Mouse (Mus musculus): ENCODE measurements around the gene Pyy.

Gene Pyy

GRCm38 (mm10) chr11:102107732-102108131 is at the start of gene Pyy:
Gene Pyy, minus strand, starts transcription at chr11:102107832.
- no peak for DNase-seq

GRCm38 (mm10) chr11:102156786-102157089 is 49.1 kb upstream of the Pyy start:
- DNase-seq, result no peak

DNA sequence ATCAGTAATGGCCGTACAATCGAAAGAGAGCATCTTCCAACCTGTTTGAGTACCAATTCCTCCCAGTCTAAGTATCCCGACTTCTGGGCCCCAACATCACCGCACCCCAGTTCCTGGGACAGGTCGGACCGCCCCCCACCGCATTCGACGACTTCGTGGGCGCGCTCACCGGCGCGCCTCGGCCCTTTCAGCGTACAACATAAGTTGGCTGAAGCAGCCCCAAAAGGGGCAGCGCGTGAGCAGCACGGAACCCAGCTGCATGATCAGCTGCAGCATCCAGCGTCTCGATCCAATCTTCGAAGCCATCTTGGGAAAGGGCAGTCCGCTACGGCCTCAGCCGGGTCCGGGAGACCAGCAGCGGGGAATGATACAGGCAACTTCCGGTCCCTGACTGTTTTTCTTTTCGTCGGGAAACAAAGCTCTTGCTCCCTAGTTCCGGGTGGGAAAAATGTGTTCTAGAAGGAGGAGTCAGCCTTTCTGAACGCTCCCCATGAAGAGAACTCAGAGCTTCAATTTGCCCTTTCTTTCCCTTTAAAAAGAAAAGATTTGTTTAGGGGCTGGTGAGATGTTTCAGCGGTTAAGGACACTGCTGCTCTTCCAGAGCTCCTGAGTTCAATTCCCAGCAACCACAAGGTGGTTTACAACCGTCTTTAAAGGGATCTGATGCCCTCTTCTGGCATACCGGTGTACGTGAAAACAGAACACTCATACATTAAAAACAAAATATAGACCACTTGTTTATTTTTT is 48.6 kb upstream of the Pyy start, which contains the start of gene Tmem101:
Gene Tmem101, minus strand, starts transcription at position 366 of the 747 bp plus-strand sequence.
- peak; percentile 89 for DNase-seq

DNA sequence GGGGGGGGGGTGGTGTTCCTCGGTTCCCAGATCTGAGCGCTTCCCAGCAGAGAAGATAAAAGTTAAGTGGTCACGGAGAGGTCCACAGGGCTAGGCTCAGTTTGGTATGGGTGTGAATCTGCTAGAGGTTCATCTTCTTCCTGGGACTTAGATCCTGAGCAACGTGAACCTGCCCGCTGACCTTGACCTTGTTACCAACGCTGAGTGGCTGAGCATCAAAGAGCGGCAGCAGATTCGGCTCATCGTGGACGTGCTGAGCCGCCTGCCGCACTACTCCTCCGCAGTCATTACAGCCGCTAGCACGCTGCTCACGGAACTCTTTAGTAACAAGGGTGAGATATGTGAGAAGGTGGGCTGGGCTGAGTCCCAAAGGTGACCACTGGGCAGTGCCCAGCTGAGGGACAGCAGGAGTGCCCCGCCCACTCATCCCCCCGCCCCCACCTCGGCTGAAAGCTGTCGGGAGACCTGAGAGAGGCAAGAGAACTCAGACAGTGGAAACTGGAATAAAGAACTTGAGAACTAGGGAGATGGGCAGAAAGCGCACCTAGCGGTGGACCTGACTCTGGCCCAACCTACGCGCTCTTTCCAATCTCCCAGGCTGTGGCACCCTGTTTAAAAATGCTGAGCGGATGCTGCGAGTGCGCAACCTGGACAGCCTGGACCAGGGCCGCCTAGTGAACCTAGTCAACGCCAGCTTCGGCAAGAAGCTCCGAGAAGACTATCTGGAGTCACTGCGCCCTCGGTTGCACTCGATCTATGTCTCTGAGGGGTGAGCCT is 39.8 kb upstream of the Pyy start:
- DNase-seq, result no peak

- DNase-seq, result no peak
Observed at GRCm38 (mm10) chr11:102146531-102146930, 38.9 kb upstream of the Pyy start.

GRCm38 (mm10) chr11:102146005-102146404 is 38.4 kb upstream of the Pyy start:
- DNase-seq, result no peak

- no peak for DNase-seq
Observed at GRCm38 (mm10) chr11:102145471-102146001, 37.9 kb upstream of the Pyy start, which contains the start of gene Nags. Gene Nags, plus strand, starts transcription at chr11:102145513.

DNA sequence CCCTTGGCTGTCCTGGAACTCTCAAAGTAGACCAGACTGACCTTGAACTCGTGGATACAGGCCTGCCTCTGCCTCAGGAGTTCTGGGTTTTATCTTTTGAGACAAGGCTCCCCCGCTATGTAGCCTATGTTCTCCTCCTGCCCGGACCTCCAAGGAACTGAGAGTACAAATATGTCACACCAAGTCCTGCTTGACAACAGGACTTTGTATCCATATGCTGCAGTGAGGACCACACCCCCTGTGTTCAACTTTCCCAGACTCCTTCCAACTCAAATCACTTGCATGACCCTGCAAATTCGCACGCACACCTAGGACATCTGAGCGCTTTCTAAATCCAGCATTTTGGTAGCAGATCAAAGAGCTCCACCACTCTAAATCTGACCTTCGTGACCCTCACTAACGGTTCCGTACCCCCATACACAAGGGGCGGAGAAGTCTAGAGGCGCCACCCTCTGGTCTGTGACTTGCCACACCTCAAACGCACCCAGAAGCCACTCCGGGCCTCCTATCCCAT is 37.4 kb upstream of the Pyy start:
- DNase-seq, result no peak

DNA sequence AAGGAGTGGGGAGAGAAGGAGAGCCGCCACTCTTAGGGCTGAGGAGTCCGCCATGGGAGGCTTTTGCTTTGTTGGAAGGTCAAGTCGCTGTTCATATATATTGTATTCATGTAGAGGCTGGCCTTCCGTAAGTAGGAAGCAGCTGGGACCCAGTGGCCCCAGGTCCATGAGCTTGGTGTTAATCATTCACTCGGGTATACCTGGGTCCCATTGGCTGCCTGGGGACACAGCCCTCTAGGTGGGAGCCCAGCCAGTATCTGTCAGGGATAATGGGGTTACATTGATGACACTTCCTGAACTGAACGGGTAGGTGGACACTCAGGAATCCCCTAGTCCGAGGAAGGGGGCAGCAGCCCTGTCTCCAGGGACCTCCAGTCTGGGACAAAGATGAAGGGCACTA is 34.7 kb upstream of the Pyy start:
- no peak for DNase-seq

DNA sequence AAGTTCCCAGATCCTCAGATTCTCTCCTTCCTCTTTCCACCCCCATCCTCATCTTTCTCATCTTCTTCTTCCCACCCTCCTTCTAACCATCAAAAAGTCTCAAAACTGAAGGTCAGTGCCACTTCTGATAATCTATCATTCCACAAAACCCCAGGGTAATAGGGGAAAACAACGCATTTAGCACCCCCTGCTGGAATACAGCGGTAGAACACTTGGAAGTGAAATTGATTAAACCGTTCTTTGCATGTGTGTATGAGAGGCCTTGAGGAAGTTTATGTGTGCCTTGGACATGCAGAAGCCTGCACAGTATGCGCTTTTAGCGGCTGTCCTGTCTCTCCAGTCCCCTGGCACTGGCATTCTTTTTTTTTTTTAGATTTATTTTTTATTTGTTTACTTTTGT is 32.9 kb upstream of the Pyy start:
- DNase-seq, result peak; percentile 63 to 78

- peak; percentile 76 to 80 for DNase-seq
Observed at GRCm38 (mm10) chr11:102138447-102138740, 30.8 kb upstream of the Pyy start.

DNA sequence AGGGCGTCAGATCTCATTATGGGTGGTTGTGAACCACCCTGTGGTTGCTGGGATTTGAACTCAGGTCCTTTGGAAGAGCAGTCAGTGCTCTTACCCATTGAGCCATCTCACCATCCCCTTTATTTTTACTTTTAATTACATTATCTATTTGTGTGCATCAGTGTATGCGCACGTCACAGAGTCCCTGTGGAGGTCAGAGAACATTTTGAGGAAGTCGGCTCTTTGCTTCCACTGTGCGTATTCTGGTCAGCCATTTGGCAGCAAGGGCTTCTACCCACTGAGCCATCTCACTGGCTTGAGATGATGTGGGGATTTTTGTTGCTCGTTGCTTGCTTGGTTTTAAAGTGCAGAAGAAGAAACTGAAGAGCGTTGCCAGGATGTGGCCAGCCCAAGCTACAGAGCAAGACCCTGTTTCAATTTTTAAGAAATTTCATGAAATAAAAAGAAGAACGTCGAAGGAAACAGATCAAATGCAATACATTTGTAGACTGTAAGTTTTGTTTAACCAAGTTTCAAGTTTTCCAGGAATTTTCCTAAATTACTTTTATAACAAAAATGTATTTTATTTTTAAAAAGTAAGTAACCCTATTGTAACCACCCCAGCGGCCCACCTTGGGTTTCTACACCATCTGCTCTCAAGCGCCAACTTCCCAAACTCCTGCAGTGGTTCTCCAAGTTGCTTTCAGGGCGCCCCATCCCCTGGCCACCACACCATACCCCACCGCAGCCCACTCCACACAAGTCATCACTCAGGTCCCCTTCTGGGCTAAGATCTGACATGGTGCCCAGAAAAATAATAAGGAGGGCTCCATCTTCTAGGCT is 30.2 kb upstream of the Pyy start:
- no peak for DNase-seq

GRCm38 (mm10) chr11:102134516-102134915 is 26.9 kb upstream of the Pyy start:
- no peak for DNase-seq

GRCm38 (mm10) chr11:102117386-102117785 is 9.8 kb upstream of the Pyy start:
- DNase-seq, result no peak

GRCm38 (mm10) chr11:102116241-102116640 is 8.6 kb upstream of the Pyy start:
- DNase-seq, result no peak

- DNase-seq, result no peak
Observed at GRCm38 (mm10) chr11:102111576-102111975, 3.9 kb upstream of the Pyy start.

- DNase-seq, result no peak
Observed at GRCm38 (mm10) chr11:102106911-102107310, 721 bp downstream of the Pyy start.

- DNase-seq, result peak; percentile 55 to 84
Observed at GRCm38 (mm10) chr11:102102485-102103258, 5.0 kb downstream of the Pyy start.

GRCm38 (mm10) chr11:102101219-102101618 is 6.4 kb downstream of the Pyy start, which contains the start of gene Ppy:
Gene Ppy, minus strand, starts transcription at chr11:102101319.
- DNase-seq, result no peak

- peak; percentile 72 to 77 for DNase-seq
Observed at GRCm38 (mm10) chr11:102096887-102097391, 10.7 kb downstream of the Pyy start.

DNA sequence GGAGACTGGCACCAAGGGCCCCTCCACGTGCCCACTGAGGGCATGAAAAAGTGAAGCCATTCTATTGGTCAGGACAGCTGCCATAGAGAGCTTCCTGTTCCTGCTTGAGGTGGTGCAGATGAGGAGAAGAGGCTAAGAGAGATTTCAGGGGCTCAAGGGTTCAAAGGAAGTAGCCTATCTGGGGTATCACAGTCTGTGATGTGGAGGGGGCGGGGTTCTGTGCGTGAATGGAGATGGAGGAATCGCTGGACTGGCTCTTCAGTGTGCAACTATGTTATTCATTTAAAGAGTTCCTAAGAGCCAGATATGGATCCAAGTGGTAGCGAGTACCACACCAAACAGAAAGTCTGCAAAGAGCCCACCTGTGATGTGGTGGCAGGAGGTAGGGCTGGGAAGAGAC is 11.2 kb downstream of the Pyy start:
- no peak for DNase-seq

DNA sequence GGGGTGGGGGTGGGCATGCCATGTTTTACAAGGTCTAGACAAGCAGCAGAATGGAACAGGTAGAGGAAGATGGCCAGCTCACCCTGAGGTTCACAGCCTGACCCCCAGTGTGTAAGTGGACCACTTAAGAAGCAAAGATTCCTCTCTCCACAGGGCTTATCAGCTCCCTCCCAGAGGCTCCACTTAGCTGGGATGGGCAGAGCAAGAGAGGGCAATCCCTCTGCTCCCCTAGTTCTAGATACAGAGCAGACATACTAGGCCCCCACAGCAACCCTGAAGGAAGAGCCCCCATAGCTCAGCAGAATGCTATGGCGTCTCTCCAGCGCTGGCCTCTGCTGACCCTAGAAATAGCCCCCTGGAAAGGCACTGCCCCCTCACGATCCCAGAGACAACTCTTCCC is 12.0 kb downstream of the Pyy start:
- no peak for DNase-seq

Data from cerebellum, adult 18-20 months (tissue).